Mouse (Mus musculus): ENCODE measurements around the gene Olfr1154. TPM values are rescaled to one million over a fixed set of nuclear protein-coding genes. Genes with fewer than 3 reads are reported as not detected.

The Olfr1154 gene
- not detected in 2 replicates for polyA plus RNA-seq (2015; fragmentation: Nextera tagmentation; extraction: Ambion mirVana)

DNA sequence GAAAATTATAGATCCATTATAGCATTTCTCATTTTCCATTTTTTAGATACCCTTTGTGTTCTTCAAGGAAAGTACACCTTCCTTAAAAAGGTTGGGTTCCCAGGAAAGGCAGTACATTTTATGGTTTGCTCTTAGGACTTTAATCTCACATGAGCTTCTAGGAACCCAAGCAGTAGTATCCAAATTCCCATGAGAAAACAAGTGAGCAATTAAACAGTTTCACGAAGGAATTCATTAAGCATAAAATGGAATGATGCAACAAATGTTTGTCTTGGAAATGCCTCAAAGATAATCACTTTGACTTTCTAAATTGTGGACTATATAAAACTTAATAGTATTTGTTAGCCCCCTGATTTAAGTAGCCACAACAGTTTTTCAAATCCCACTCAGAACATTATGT is at the start of gene Olfr1154:
Olfr1154 (minus strand) TSS at position 101 of the 400 bp plus-strand sequence.

DNA sequence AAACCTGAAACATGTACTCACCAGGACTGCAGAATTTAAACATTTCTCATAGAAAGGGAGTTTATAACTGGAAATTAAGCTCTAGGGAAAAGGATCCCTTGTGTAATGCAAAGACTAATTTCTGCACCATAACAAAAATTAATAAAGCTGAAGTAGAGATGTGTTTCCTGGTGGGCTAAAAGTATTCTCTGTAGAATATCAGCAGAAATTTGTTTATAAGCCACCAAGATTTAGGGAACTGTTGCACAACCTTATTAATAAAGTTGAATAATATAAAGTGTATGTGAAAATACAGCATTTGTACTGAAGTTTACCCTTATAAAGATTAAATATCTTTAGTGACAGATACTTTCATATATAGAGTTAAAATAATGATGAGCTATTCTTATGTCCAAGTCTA is 48.0 kb upstream of the Olfr1154 start, which contains the start of gene Olfr1156:
Olfr1156 (minus strand) TSS at position 101 of the 400 bp plus-strand sequence.

DNA sequence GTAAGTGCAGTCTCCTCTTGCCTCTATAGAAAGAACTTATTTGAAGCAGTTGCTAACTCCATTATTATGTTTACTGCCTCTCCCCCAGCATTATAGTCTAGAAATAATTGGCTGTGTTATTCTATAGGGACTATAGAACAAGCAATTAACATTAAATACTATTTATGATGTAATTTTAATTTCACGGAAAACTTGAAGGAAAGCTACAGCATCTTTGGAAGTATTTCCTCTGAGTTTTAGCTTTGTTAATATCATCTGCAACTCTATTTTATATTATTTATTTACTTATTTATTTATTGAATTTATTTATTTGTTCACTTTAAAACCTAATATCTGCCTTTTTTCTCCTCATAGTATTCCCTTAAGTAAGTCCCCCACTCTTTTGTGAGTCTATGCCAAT is 40.1 kb upstream of the Olfr1154 start, which contains the start of gene Olfr1155:
Olfr1155 (minus strand) TSS at position 101 of the 400 bp plus-strand sequence.

DNA sequence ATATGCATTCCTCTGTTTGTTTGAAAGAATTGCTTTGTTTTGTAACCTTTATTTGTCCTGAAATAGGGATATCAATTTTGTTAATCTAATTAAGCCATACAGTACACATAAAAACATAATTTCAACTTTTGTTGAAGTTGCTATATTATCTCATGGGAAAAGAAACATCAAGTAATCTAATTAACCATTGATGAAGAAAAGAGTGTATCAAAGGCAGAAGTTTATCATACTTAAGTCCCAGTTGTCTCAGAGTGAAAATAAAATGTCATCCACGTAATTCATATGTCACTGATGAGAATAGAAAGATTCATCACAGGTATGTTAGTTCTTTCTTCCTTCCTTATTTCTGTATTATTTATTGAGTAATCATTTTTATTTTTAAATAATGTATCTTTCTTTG is 10.3 kb downstream of the Olfr1154 start, which contains the start of gene Olfr1153:
Olfr1153 (plus strand) TSS at position 301 of the 400 bp plus-strand sequence.

DNA sequence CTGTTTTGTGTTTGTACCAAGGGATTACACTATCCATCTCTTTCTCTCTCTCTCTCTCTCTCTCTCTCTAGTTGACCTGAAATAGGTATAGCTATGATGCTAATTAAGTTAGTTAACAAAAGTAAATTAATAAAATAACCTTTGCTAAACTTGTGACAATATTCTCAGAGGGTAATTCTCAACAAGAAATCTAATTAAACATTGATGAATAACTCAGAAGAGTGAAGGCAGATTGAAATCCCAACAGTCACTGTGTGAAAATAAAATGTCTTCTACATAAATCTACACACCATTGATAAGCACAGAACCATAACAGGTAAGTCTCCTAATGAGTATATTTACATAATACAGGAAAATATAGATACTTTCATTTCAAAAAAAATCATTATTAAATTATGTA is 38.8 kb downstream of the Olfr1154 start, which contains the start of gene Olfr1152:
Olfr1152 (plus strand) TSS at position 301 of the 400 bp plus-strand sequence.

DNA sequence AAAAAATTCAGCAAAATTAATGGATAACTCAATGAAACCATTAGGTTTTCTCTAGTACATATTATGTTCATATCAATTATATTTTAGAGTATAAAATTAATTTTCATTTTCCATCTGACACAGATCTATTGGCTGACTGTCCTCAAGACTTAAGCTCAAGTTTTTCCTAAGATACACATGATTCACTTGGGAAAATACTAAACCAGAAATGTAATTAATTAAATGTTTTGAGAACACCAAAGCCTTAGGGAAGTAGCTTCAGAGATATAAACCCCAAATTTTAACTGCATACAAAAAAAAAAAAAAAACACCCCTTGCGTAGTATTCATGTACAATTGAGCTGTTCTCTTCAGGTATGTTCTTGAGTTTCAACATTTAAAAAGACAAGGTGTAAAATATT is 49.4 kb downstream of the Olfr1154 start, which contains the start of gene Olfr1151:
Olfr1151 (plus strand) TSS at position 301 of the 400 bp plus-strand sequence.

Other genes starting within 250 kb of the Olfr1154 start
- gene Olfr1134, start 246.7 kb downstream of the Olfr1154 start, polyA plus RNA-seq (2015; fragmentation: Nextera tagmentation; extraction: Ambion mirVana) = not detected in 2 replicates
- not detected in 2 replicates for gene Olfr1135, start 231.5 kb downstream of the Olfr1154 start, polyA plus RNA-seq (2015; fragmentation: Nextera tagmentation; extraction: Ambion mirVana)
- gene Olfr1136, start 211.2 kb downstream of the Olfr1154 start, polyA plus RNA-seq (2015; fragmentation: Nextera tagmentation; extraction: Ambion mirVana) = not detected in 2 replicates
- not detected in 2 replicates for gene Olfr1137, start 192.0 kb downstream of the Olfr1154 start, polyA plus RNA-seq (2015; fragmentation: Nextera tagmentation; extraction: Ambion mirVana)
- not detected in 2 replicates for gene Olfr1138, start 165.2 kb downstream of the Olfr1154 start, polyA plus RNA-seq (2015; fragmentation: Nextera tagmentation; extraction: Ambion mirVana)
- gene Olfr1140, start 161.4 kb downstream of the Olfr1154 start, polyA plus RNA-seq (2015; fragmentation: Nextera tagmentation; extraction: Ambion mirVana) = not detected in 2 replicates
- not detected in 2 replicates for gene Olfr1141, start 151.2 kb downstream of the Olfr1154 start, polyA plus RNA-seq (2015; fragmentation: Nextera tagmentation; extraction: Ambion mirVana)
- not detected in 2 replicates for gene Olfr152, start 125.7 kb downstream of the Olfr1154 start, polyA plus RNA-seq (2015; fragmentation: Nextera tagmentation; extraction: Ambion mirVana)
- gene Olfr1143, start 104.6 kb downstream of the Olfr1154 start, polyA plus RNA-seq (2015; fragmentation: Nextera tagmentation; extraction: Ambion mirVana) = not detected in 2 replicates
- not detected in 2 replicates for gene Olfr1145, start 95.3 kb downstream of the Olfr1154 start, polyA plus RNA-seq (2015; fragmentation: Nextera tagmentation; extraction: Ambion mirVana)
- not detected in 2 replicates for gene Olfr1148, start 74.6 kb downstream of the Olfr1154 start, polyA plus RNA-seq (2015; fragmentation: Nextera tagmentation; extraction: Ambion mirVana)
- not detected in 2 replicates for gene Olfr1150-ps1, start 61.2 kb downstream of the Olfr1154 start, polyA plus RNA-seq (2015; fragmentation: Nextera tagmentation; extraction: Ambion mirVana)
- not detected in 2 replicates for gene Olfr1151, start 49.3 kb downstream of the Olfr1154 start, polyA plus RNA-seq (2015; fragmentation: Nextera tagmentation; extraction: Ambion mirVana)
- gene Olfr1152, start 38.7 kb downstream of the Olfr1154 start, polyA plus RNA-seq (2015; fragmentation: Nextera tagmentation; extraction: Ambion mirVana) = 0.02 TPM in 1 of 2 replicates, not detected in the other
- gene Olfr1153, start 10.2 kb downstream of the Olfr1154 start, polyA plus RNA-seq (2015; fragmentation: Nextera tagmentation; extraction: Ambion mirVana) = not detected in 2 replicates
- gene Olfr1155, start 40.0 kb upstream of the Olfr1154 start, polyA plus RNA-seq (2015; fragmentation: Nextera tagmentation; extraction: Ambion mirVana) = not detected in 2 replicates
- gene Olfr1156, start 47.9 kb upstream of the Olfr1154 start, polyA plus RNA-seq (2015; fragmentation: Nextera tagmentation; extraction: Ambion mirVana) = not detected in 2 replicates
- gene Olfr1157, start 63.1 kb upstream of the Olfr1154 start, polyA plus RNA-seq (2015; fragmentation: Nextera tagmentation; extraction: Ambion mirVana) = not detected in 2 replicates
- gene Olfr74, start 69.5 kb upstream of the Olfr1154 start, polyA plus RNA-seq (2015; fragmentation: Nextera tagmentation; extraction: Ambion mirVana) = not detected in 2 replicates
- not detected in 2 replicates for gene Olfr1158, start 84.9 kb upstream of the Olfr1154 start, polyA plus RNA-seq (2015; fragmentation: Nextera tagmentation; extraction: Ambion mirVana)
- not detected in 2 replicates for gene Olfr1160, start 103.1 kb upstream of the Olfr1154 start, polyA plus RNA-seq (2015; fragmentation: Nextera tagmentation; extraction: Ambion mirVana)
- not detected in 2 replicates for gene Olfr1161, start 117.6 kb upstream of the Olfr1154 start, polyA plus RNA-seq (2015; fragmentation: Nextera tagmentation; extraction: Ambion mirVana)
- gene Olfr73, start 132.5 kb upstream of the Olfr1154 start, polyA plus RNA-seq (2015; fragmentation: Nextera tagmentation; extraction: Ambion mirVana) = not detected in 2 replicates
- gene Olfr1162, start 146.0 kb upstream of the Olfr1154 start, polyA plus RNA-seq (2015; fragmentation: Nextera tagmentation; extraction: Ambion mirVana) = not detected in 2 replicates
- not detected in 2 replicates for gene Olfr1163, start 166.7 kb upstream of the Olfr1154 start, polyA plus RNA-seq (2015; fragmentation: Nextera tagmentation; extraction: Ambion mirVana)
- gene Olfr1164, start 188.8 kb upstream of the Olfr1154 start, polyA plus RNA-seq (2015; fragmentation: Nextera tagmentation; extraction: Ambion mirVana) = not detected in 2 replicates
- gene Olfr1166, start 223.1 kb upstream of the Olfr1154 start, polyA plus RNA-seq (2015; fragmentation: Nextera tagmentation; extraction: Ambion mirVana) = not detected in 2 replicates

Data from spleen, postnatal 0 days (tissue).